Mouse (Mus musculus) lung, embryonic 14.5 days (tissue): ENCODE measurements around the gene Igfbp6. TPM values are rescaled to one million over a fixed set of nuclear protein-coding genes. Genes with fewer than 3 reads are reported as not detected.

Source experiments
- ATAC-seq: fragments of 200-750 bp; cut with Nextera tagmentation; 2 replicates; pipeline ENCODE4 v1.8.0; 2017; ENCODE audit warnings: mild to moderate bottlenecking, moderate TSS enrichment, moderate library complexity; ENCODE audit not compliant: insufficient read depth
- DNase-seq: peaks from one replicate; pipeline ENCODE4 v3.0.0-alpha.2; 2015
- H3K27ac ChIP-seq: fragments of 300-500 bp; sonication (generic); 2 replicates; pipeline ENCODE4 v1.5.1; 2014; ENCODE audit warnings: low read depth, mild to moderate bottlenecking, moderate library complexity
- H3K27me3 ChIP-seq: fragments of 300-500 bp; sonication (generic); 2 replicates; pipeline ENCODE4 v1.6.1; 2014; ENCODE audit warnings: low read length, control low read depth; ENCODE audit not compliant: insufficient read depth
- H3K36me3 ChIP-seq: fragments of 300-500 bp; sonication (generic); 2 replicates; pipeline ENCODE4 v1.6.1; 2014; ENCODE audit warnings: control low read depth; ENCODE audit not compliant: insufficient read depth
- H3K4me1 ChIP-seq: fragments of 300-500 bp; sonication (generic); 2 replicates; pipeline ENCODE4 v1.6.1; 2014; ENCODE audit warnings: antibody characterized with exemption, control low read depth; ENCODE audit not compliant: insufficient read depth
- H3K4me2 ChIP-seq: fragments of 300-500 bp; sonication (generic); 2 replicates; pipeline ENCODE4 v1.6.1; 2014; ENCODE audit warnings: mild to moderate bottlenecking
- H3K4me3 ChIP-seq: fragments of 300-500 bp; sonication (generic); 2 replicates; pipeline ENCODE4 v1.5.1; 2014; ENCODE audit warnings: low read depth, low read length
- H3K9ac ChIP-seq: fragments of 300-500 bp; sonication (generic); 2 replicates; pipeline ENCODE4 v1.6.1; 2014
- H3K9me3 ChIP-seq: fragments of 300-500 bp; sonication (generic); 2 replicates; pipeline ENCODE4 v1.6.1; 2016; ENCODE audit warnings: low read depth, low read length, control low read depth
- CTCF ChIP-seq: IDR thresholded peaks from 2 replicates; pipeline ENCODE4 v1.5.1; 2016; ENCODE audit warnings: antibody characterized with exemption, low read depth
- WGBS: fragments of 180-500 bp; shearing (Covaris S2); extraction: QIAGEN DNeasy Blood & Tissue Kit; methylation state at CpG from one replicate; pipeline ENCODE4 v1.1.7; 2014; 5-methylcytosine and 5-hydroxymethylcytosine counted together
- polyA plus RNA-seq: library from polyadenylated mRNA; unstranded; fragments of >200 nt; fragmentation: Nextera tagmentation; extraction: Ambion mirVana; gene quantifications from 2 replicates; pipeline ENCODE4 v1.2.1, GENCODE M21; 2014

Gene Igfbp6
- polyA plus RNA-seq, 1 experiment from 2014 or later: 6.8 TPM

DNA sequence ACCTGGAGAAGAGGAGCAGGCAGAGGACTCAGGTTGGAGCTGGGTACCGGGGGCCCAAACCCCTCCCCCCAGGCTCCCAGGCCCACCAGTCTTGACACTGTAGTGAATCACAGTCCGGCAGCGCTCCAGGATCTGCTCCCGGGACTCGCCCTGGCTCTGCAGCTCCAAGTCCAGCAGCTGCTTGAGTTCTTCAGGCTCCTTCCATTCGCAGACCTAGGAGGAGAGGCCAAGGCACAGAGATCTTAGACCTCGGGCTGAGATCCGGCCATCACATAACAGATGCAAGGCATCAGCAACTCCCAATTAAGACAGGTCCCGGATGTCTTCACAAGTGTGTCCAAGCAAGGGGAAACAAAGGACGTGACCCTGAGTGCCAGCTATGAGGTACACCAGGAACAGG, 43.9 kb downstream of the Igfbp6 start:
- no peaks in the 10 kb centered on the region for H3K27me3 ChIP-seq
- H3K4me1 ChIP-seq: peaks cover 5% of the 10 kb centered on the region; the same call in 1 of the 2 replicates
- 26% methylated on average over 10 of the region's 10 CpGs for WGBS
- peak overlapping the region; percentile 55; the same call in 1 of the 2 replicates for H3K27ac ChIP-seq
- H3K9ac ChIP-seq: no peak overlapping the region
- no peak overlapping the region for H3K4me2 ChIP-seq
- H3K9me3 ChIP-seq: no peaks in the 10 kb centered on the region
- ATAC-seq (peak; percentile 83), DNase-seq (peak; percentile 88)
- TF ChIP-seq CTCF: no peak
- H3K36me3 ChIP-seq: peaks cover 28% of the 10 kb centered on the region; the same call in 1 of the 2 replicates
- H3K4me3 ChIP-seq: no peak overlapping the region

DNA sequence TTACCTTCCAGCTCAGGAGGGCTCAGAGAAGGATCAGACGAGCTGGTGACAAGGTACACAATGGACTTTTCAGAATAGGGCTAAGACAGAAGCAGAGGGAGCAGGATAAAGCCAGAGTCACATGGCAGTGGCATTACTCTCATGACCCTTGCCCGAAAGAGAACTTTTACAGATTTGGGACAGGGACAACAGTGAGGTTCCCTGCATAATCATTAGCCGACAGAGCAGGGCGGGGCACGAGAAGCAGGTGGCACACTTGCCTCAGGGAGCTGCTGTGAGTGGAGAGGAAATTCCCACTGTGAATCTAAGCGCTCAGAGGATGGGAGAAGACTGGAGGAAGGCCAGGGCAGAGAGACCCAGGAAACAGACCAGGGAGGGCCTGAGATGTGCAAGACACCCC, 44.7 kb downstream of the Igfbp6 start:
- H3K9ac ChIP-seq: no peak overlapping the region
- H3K4me2 ChIP-seq: no peak overlapping the region
- H3K4me3 ChIP-seq: no peak overlapping the region
- H3K9me3 ChIP-seq: no peaks in the 10 kb centered on the region
- WGBS: 52% methylated on average over 6 of the region's 6 CpGs
- TF ChIP-seq CTCF: no peak
- peak overlapping the region; percentile 65; the same call in 1 of the 2 replicates for H3K27ac ChIP-seq
- H3K27me3 ChIP-seq: no peaks in the 10 kb centered on the region
- ATAC-seq: no peak
- peaks cover 22% of the 10 kb centered on the region; the same call in 1 of the 2 replicates for H3K36me3 ChIP-seq
- DNase-seq: no peak
- H3K4me1 ChIP-seq: peaks cover 5% of the 10 kb centered on the region; the same call in 1 of the 2 replicates

DNA sequence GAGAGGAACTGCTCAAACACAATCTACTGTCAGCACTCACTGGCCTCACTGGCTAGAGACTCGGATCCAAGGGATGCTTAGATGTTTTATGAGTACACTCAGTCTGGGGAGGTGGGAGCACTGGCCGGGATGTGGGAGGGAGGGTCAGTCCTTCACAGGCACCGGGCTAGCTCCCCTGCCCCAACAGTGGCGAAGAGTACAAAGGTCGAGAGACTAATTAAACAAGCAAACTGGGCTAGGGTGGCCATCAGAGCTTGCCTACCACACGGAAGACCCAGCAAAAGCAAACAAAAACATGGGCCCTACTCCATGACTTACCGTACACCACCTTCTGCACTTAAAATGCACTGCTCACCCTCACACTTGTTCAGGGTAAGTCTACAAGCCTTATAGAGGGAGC, 47.5 kb downstream of the Igfbp6 start:
- H3K4me1 ChIP-seq: peaks cover 5% of the 10 kb centered on the region; the same call in 1 of the 2 replicates
- no peak overlapping the region for H3K4me3 ChIP-seq
- no peak overlapping the region for H3K4me2 ChIP-seq
- no peak for TF ChIP-seq CTCF
- peaks cover 3% of the 10 kb centered on the region; the same call in 1 of the 2 replicates for H3K36me3 ChIP-seq
- H3K9ac ChIP-seq: no peak overlapping the region
- DNase-seq (no peak), ATAC-seq (no peak)
- no peak overlapping the region for H3K27ac ChIP-seq
- 25% methylated on average over 7 of the region's 7 CpGs for WGBS
- no peaks in the 10 kb centered on the region for H3K27me3 ChIP-seq
- H3K9me3 ChIP-seq: no peaks in the 10 kb centered on the region

DNA sequence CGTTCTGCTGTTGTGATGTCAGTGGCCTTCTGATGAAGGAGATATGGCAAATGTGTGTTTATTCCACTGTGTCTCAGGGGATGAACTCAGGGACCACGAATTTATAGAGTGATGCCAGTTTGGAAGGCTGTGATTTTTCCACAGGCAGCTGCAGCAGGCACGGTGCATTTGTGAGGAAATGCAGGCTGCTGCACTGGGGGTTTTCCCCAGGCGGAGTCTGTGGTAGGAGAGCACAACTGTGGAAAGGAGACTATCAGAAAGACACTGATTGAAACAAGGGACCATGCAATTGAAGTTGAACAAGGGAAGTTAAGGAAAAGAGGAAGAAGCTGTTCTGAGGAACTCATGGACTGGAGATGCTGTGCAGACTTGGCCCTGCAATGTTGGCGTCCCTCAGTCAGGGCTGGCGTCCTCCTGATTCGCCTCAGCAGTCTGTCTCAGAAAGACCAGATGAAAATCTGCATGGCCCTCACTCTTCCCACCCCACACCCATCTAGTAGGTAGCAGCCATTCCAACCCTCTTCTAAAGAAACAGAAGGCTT, 48.2 kb downstream of the Igfbp6 start:
- ATAC-seq (no peak), DNase-seq (no peak)
- no peak for TF ChIP-seq CTCF
- H3K4me2 ChIP-seq: no peak overlapping the region
- H3K4me1 ChIP-seq: peaks cover 5% of the 10 kb centered on the region; the same call in 1 of the 2 replicates
- H3K4me3 ChIP-seq: no peak overlapping the region
- H3K9me3 ChIP-seq: no peaks in the 10 kb centered on the region
- H3K27ac ChIP-seq: no peak overlapping the region
- H3K27me3 ChIP-seq: no peaks in the 10 kb centered on the region
- WGBS: 59% methylated on average over 7 of the region's 7 CpGs
- no peaks in the 10 kb centered on the region for H3K36me3 ChIP-seq
- H3K9ac ChIP-seq: no peak overlapping the region

DNA sequence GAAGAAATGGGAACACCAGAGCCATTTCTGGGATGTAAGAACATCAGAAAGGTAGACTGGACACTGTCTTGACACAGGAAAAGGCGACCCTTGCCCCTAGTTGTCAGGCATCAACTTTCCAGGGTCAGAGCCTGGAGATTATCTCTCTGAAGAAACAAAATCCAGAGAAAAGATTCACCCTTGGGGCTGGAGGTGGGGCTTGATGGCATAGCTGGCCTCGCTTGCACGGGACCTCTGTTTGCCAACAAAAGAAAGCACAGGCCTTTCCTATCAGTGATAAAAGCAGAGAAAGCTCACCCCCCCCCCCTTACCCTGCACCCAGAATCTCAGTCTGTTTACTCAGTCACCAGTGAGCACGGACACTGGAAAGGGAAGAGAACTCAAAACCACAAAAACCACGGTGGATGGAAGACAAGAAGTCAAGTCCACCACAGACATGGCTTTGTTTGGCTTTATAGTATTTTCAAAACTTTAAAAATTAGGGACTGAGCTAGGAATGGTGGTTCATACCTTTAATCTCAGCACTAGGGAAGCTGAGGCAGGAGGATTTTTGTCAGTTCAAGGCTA, 48.7 kb downstream of the Igfbp6 start:
- no peaks in the 10 kb centered on the region for H3K9me3 ChIP-seq
- H3K4me3 ChIP-seq: no peak overlapping the region
- H3K27me3 ChIP-seq: no peaks in the 10 kb centered on the region
- no peak overlapping the region for H3K9ac ChIP-seq
- peaks cover 5% of the 10 kb centered on the region; the same call in 1 of the 2 replicates for H3K4me1 ChIP-seq
- H3K36me3 ChIP-seq: no peaks in the 10 kb centered on the region
- ATAC-seq (no peak), DNase-seq (no peak)
- H3K27ac ChIP-seq: no peak overlapping the region
- WGBS: 34% methylated on average over 5 of the region's 5 CpGs
- no peak overlapping the region for H3K4me2 ChIP-seq
- TF ChIP-seq CTCF: no peak

DNA sequence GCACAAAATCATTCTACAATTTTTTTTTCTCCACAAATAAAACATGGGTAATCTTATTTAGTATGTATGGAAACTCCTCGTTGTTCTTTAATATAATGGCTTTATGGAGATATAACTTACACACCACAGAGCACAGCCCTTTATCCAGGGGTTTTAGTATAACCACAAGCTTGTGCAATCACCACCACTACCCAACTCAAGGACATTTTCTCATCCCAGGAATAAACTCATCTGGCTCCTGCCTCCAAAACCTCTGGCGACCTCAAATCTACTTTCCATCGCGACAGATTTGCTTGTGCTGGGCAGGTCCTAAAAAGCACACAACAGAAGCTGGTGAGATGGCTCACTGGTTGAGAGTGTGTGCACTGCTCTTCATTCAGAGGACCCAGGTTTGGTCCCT, 49.5 kb downstream of the Igfbp6 start:
- WGBS: 83% methylated on average over 4 of the region's 4 CpGs
- no peaks in the 10 kb centered on the region for H3K36me3 ChIP-seq
- no peaks in the 10 kb centered on the region for H3K27me3 ChIP-seq
- no peaks in the 10 kb centered on the region for H3K9me3 ChIP-seq
- DNase-seq (no peak), ATAC-seq (no peak)
- H3K4me2 ChIP-seq: no peak overlapping the region
- H3K9ac ChIP-seq: no peak overlapping the region
- 0 out of 2 replicates have a peak, but pooled peaks cover 1% of the 10 kb centered on the region for H3K4me1 ChIP-seq
- no peak overlapping the region for H3K4me3 ChIP-seq
- no peak for TF ChIP-seq CTCF
- H3K27ac ChIP-seq: no peak overlapping the region

DNA sequence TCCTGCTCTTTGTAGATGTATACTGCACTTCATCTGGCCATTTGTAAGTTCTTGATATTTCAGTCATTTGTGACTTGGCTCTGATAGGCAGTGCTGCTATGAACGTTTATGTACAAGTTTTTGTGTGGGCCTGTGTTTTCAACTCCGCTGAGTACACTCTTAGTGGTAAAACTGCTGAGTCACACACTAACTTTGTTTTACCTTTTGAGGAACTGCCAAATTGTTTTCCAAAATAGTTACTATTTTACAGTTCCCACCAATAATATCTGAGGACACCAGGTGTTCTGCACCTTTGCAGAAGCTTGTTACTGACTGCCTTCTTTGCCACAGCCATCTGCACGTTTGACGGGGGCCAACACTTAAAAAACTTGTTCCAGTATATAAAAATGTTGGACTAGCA, 50.3 kb downstream of the Igfbp6 start:
- DNase-seq: no peak

More for the DNA sequence above, 50.3 kb downstream of the Igfbp6 start:
- H3K9me3 ChIP-seq: no peaks in the 10 kb centered on the region
- TF ChIP-seq CTCF: no peak
- H3K27ac ChIP-seq: no peak overlapping the region
- no peak for ATAC-seq
- no peaks in the 10 kb centered on the region for H3K27me3 ChIP-seq
- no peak overlapping the region for H3K4me2 ChIP-seq
- 79% methylated on average over 4 of the region's 4 CpGs for WGBS
- no peak overlapping the region for H3K4me3 ChIP-seq
- H3K4me1 ChIP-seq: no peaks in the 10 kb centered on the region
- H3K36me3 ChIP-seq: no peaks in the 10 kb centered on the region
- H3K9ac ChIP-seq: no peak overlapping the region
